Mouse (Mus musculus): Measurements from ENCODE around the gene Npcd.

DNA sequence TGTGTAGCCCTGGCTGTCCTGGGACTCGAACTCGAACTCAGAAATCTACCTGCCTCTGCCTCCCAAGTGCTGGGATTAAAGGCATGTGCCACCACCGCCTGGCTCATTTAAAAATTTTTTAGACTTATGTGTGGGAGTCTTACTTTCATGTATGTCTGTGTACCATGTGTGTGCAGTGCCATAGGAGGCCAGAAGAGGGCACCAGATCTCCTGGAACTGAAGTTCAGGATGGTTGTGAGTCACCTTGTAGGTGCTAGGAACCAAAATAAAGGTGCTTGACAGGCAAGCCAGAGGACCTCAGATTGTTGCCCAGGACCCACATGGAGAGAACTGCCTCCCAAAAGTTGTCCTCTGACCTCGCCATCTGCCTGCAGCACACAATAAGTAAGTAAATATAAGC, 15.7 kb downstream of the Npcd start:
- TF ChIP-seq TAL1 (conservative IDR thresholded peaks at IDR 0.05; ENCODE audit: low read depth, low read length) (no peak), CTCF (IDR thresholded peaks at IDR 0.05; ENCODE audit: low read depth, low read length) (no peak), GATA1 (IDR thresholded peaks at IDR 0.05; ENCODE audit: borderline replicate concordance, low read length) (no peak), POLR2AphosphoS5 (IDR thresholded peaks at IDR 0.05; ENCODE audit: insufficient replicate concordance, low read depth, low read length) (no peak), GATA2 (IDR thresholded peaks at IDR 0.05; ENCODE audit: borderline replicate concordance, low read depth, low read length) (no peak)

All from G1E (cell line).